In genomic region chr8:109593117-109593788, GRCm38 (mm10) we compare ENCODE assay signal across 11 mouse cellular contexts. TPM values are rescaled to one million over a fixed set of nuclear protein-coding genes. Genes with fewer than 3 reads are reported as not detected.
A peak's percentile ranks its signal among the peaks of the same experiment; 100 is the strongest.
DNase-seq lines count a peak whose midpoint lies in the region; ATAC-seq lines count a peak whose summit lies in the region.
"Had no signal": no experiment of that assay in that cellular context is flagged by ENCODE, and none has a peak within 500 bp of the region (broad histone marks: within the 10 kb centered on the region; RNA-seq: fewer than 3 reads in every experiment).

No protein-coding gene starts in this region.

- H3K27ac ChIP-seq in lung, embryonic 16.5 days (ENCODE audit: low read length): peak overlapping the region; percentile 10; the same call in 1 of the 2 replicates
- no peak overlapping the region for H3K27ac ChIP-seq in heart, embryonic 10.5 days
- H3K27ac ChIP-seq: macrophage; stomach, embryonic 15.5 days had no signal

- H3K4me3 ChIP-seq in lung, embryonic 16.5 days (ENCODE audit: low read length): no peak overlapping the region
- H3K4me3 ChIP-seq in heart, embryonic 10.5 days: no peak overlapping the region
- H3K4me3 ChIP-seq: stomach, embryonic 15.5 days had no signal

- H3K36me3 ChIP-seq in lung, embryonic 16.5 days (ENCODE audit: control insufficient read depth, insufficient read depth, low read length): peaks cover 4% of the 10 kb centered on the region; the same call in 1 of the 2 replicates
- H3K36me3 ChIP-seq in heart, embryonic 10.5 days: peaks cover 52% of the 10 kb centered on the region

- 45% methylated on average over 6 of the region's 6 CpGs for WGBS in lung, embryonic 16.5 days
- WGBS in heart, embryonic 10.5 days: 82% methylated on average over 6 of the region's 6 CpGs

- H3K4me2 ChIP-seq in lung, embryonic 16.5 days (ENCODE audit: low read depth, low read length): no peak overlapping the region
- H3K4me2 ChIP-seq: stomach, embryonic 15.5 days had no signal

- no peak for DNase-seq in frontal cortex, postnatal 25 days (ENCODE audit: low spot score in 2 of 2)
- DNase-seq in 3T3-L1 (ENCODE audit: low read depth, low spot score) (peak; percentile 80), R1 (ENCODE audit: low read depth, low spot score) (peak; percentile 78)
- DNase-seq in cerebellum, adult 9-10 months: no peak
- DNase-seq in heart, embryonic 10.5 days (ENCODE audit: low spot score): no peak
- DNase-seq in right cerebral cortex, postnatal 36 days (ENCODE audit: low spot score in 2 of 2): no peak

- peak; percentile 77 for ATAC-seq in frontal cortex, adult (ENCODE audit: low TSS enrichment)
- peak; percentile 41; the same call in 1 of the 2 replicates for ATAC-seq in lung, embryonic 16.5 days (ENCODE audit: low read depth)
- ATAC-seq: activated CD4-positive, CD25-positive, alpha-beta regulatory T cell, adult 4 months had no signal

- no peaks in the 10 kb centered on the region for H3K27me3 ChIP-seq in lung, embryonic 16.5 days (ENCODE audit: control insufficient read depth, insufficient read depth, low read depth, low read length)
- H3K27me3 ChIP-seq in heart, embryonic 10.5 days (ENCODE audit: insufficient read depth, poor library complexity, severe bottlenecking): no peaks in the 10 kb centered on the region
- H3K27me3 ChIP-seq: stomach, embryonic 15.5 days had no signal

- H3K9ac ChIP-seq in lung, embryonic 16.5 days (ENCODE audit: low read length): no peak overlapping the region
- H3K9ac ChIP-seq: stomach, embryonic 15.5 days had no signal

- no peaks in the 10 kb centered on the region for H3K9me3 ChIP-seq in lung, embryonic 16.5 days (ENCODE audit: control insufficient read depth, low read length)
- H3K9me3 ChIP-seq in heart, embryonic 10.5 days: no peaks in the 10 kb centered on the region
- H3K9me3 ChIP-seq: stomach, embryonic 15.5 days had no signal

- H3K4me1 ChIP-seq in lung, embryonic 16.5 days (replicated peaks; ENCODE audit: control insufficient read depth, insufficient read depth, low read length): no peaks in the 10 kb centered on the region
- no peaks in the 10 kb centered on the region for H3K4me1 ChIP-seq in heart, embryonic 10.5 days
- H3K4me1 ChIP-seq: stomach, embryonic 15.5 days had no signal

RNA-seq across cellular contexts. Expression of gene Hp, which starts 14.3 kb away (rescaled TPM):
- polyA plus RNA-seq in lung, embryonic 16.5 days (2015; fragmentation: Nextera tagmentation; extraction: Ambion mirVana): 62.6 and 90.4 TPM in 2 replicates
- 0.44 and 0.99 TPM in 2 replicates for polyA plus RNA-seq in heart, embryonic 10.5 days (2016; fragmentation: Nextera tagmentation; extraction: Ambion mirVana)
- polyA plus RNA-seq: activated CD4-positive, CD25-positive, alpha-beta regulatory T cell, adult 4 months had no signal

RNA-seq across cellular contexts. Expression of gene Dhodh, which starts 15.2 kb away (rescaled TPM):
- polyA plus RNA-seq in lung, embryonic 16.5 days (2015; fragmentation: Nextera tagmentation; extraction: Ambion mirVana): 40.9 and 42.1 TPM in 2 replicates
- 49.0 and 57.1 TPM in 2 replicates for polyA plus RNA-seq in heart, embryonic 10.5 days (2016; fragmentation: Nextera tagmentation; extraction: Ambion mirVana)

RNA-seq across cellular contexts. Expression of gene Pkd1l3, which starts 21.1 kb away (rescaled TPM):
- 0.08 TPM in 1 of 2 replicates, not detected in the other for polyA plus RNA-seq in lung, embryonic 16.5 days (2015; fragmentation: Nextera tagmentation; extraction: Ambion mirVana)
- polyA plus RNA-seq in heart, embryonic 10.5 days (2016; fragmentation: Nextera tagmentation; extraction: Ambion mirVana): 0.25 and 0.26 TPM in 2 replicates

RNA-seq across cellular contexts. Expression of gene Txnl4b, which starts 27.6 kb away (rescaled TPM):
- polyA plus RNA-seq in lung, embryonic 16.5 days (2015; fragmentation: Nextera tagmentation; extraction: Ambion mirVana): 26.0 and 29.6 TPM in 2 replicates
- 18.5 and 20.0 TPM in 2 replicates for polyA plus RNA-seq in heart, embryonic 10.5 days (2016; fragmentation: Nextera tagmentation; extraction: Ambion mirVana)

RNA-seq across cellular contexts. Expression of gene Dhx38, which starts 27.6 kb away (rescaled TPM):
- 23.9 and 25.3 TPM in 2 replicates for polyA plus RNA-seq in lung, embryonic 16.5 days (2015; fragmentation: Nextera tagmentation; extraction: Ambion mirVana)
- 24.7 and 26.1 TPM in 2 replicates for polyA plus RNA-seq in heart, embryonic 10.5 days (2016; fragmentation: Nextera tagmentation; extraction: Ambion mirVana)

Comparison
In these comparisons a context has a peak if more than half of its experiments do, and no peak if none do; other contexts are left out.
1. DNase-seq: peak in 3T3-L1 (single experiment) and R1 (single experiment); none in frontal cortex, postnatal 25 days (0 of 2), cerebellum, adult 9-10 months (single experiment), heart, embryonic 10.5 days (single experiment) and right cerebral cortex, postnatal 36 days (0 of 2).
2. RNA of gene Hp, which starts 14.3 kb away (polyA plus RNA-seq): 62.6 to 90.4 TPM in lung, embryonic 16.5 days; 0.44 to 0.99 TPM in heart, embryonic 10.5 days; every median in the first group is over 10 times any median in the second.